Mouse (Mus musculus) kidney, adult 2 months (tissue): ENCODE measurements at regions not wholly inside any gene's neighbourhood (a gene's known extent, or its start where the extent isn't known, plus 50 kb on each side); places are given as distances from the start of the nearest gene placed in this dataset.

ENCODE experiments used
- CTCF ChIP-seq: fragments of 200-500 bp; conservative IDR thresholded peaks from 2 replicates; pipeline ENCODE4 v1.5.1; 2011; ENCODE audit warnings: low read depth, mild to moderate bottlenecking, control low read depth, low read length, moderate library complexity, mixed read lengths; ENCODE audit not compliant: insufficient read depth, insufficient read length
- POLR2A ChIP-seq: fragments of 200-500 bp; IDR thresholded peaks from one replicate; pipeline ENCODE4 v1.6.1; 2011; ENCODE audit warnings: low read depth, low read length, control low read depth

GRCm38 (mm10) chr4:94149056-94149455, 407.3 kb upstream of the Gm10306 start:
- TF ChIP-seq CTCF = no peak
- no peak for TF ChIP-seq POLR2A
